Mouse (Mus musculus): Measurements from ENCODE around the gene Ctsd.
"Not testable (repeated sequence)": the region's sequence is repeated elsewhere in the genome, so short reads cannot be mapped to it uniquely, and the experiment has no call there.

The Ctsd gene

DNA sequence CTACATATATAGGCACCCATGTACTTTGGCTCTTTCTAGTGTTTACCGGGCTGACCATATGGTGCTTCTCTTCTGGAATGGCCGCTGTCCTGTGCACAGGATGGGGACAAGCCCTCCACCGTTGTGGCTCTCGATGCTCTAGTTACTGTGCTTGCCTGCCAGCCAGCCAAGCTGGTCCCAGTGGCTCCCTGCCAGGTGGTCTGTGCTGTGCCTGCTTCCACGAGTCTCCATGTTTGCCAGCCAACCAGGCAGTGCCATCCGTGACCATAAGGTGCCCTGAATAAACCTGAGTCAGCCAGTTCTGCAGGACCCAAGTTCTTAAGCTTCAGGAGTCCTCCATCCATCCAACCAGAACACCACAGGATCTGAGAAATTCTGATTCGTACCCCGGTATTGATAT lies 52.7 kb downstream of the Ctsd start:
- DNase-seq (ENCODE audit: low spot score), result no peak

GRCm38 (mm10) chr7:142334246-142334645 lies 53.6 kb downstream of the Ctsd start:
- peak; percentile 99 for DNase-seq (ENCODE audit: low spot score)

GRCm38 (mm10) chr7:142332741-142333140 lies 55.1 kb downstream of the Ctsd start:
- DNase-seq (ENCODE audit: low spot score), result not testable (repeated sequence)

- no peak for DNase-seq (ENCODE audit: low spot score)
These were observed 56.6 kb downstream of the Ctsd start for GRCm38 (mm10) chr7:142331281-142331680.

DNA sequence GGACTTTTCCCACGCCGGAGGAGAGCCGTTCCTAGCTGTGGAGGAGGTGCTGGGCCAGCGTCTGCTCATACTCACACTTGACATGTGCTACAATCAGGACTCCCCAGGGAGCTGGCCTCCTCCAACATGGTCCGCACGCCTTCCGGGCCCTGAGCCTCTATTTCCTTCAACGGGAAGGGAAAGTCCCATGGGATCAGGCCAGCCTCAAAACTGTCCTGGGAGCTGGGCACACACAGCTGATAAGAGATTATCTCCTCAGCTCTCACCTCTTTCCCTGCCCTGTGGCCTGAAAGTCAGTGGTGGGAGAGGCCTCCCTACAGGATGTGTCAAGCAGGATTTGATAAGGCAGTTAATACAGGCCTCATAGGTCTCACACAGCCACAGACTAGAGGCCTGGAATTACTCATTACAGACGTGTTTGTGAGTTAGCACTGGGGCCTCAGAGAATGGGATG lies 57.5 kb downstream of the Ctsd start:
- DNase-seq (ENCODE audit: low spot score), result no peak

GRCm38 (mm10) chr7:142328507-142328906 lies 59.3 kb downstream of the Ctsd start:
- no peak for DNase-seq (ENCODE audit: low spot score)

GRCm38 (mm10) chr7:142326714-142327445 lies 61.0 kb downstream of the Ctsd start:
- DNase-seq (ENCODE audit: low spot score), result no peak
